Mouse (Mus musculus): ENCODE results near the gene Platr25.
"Not testable (repeated sequence)": the region's sequence is repeated elsewhere in the genome, so short reads cannot be mapped to it uniquely, and the experiment has no call there.

Gene Platr25

DNA sequence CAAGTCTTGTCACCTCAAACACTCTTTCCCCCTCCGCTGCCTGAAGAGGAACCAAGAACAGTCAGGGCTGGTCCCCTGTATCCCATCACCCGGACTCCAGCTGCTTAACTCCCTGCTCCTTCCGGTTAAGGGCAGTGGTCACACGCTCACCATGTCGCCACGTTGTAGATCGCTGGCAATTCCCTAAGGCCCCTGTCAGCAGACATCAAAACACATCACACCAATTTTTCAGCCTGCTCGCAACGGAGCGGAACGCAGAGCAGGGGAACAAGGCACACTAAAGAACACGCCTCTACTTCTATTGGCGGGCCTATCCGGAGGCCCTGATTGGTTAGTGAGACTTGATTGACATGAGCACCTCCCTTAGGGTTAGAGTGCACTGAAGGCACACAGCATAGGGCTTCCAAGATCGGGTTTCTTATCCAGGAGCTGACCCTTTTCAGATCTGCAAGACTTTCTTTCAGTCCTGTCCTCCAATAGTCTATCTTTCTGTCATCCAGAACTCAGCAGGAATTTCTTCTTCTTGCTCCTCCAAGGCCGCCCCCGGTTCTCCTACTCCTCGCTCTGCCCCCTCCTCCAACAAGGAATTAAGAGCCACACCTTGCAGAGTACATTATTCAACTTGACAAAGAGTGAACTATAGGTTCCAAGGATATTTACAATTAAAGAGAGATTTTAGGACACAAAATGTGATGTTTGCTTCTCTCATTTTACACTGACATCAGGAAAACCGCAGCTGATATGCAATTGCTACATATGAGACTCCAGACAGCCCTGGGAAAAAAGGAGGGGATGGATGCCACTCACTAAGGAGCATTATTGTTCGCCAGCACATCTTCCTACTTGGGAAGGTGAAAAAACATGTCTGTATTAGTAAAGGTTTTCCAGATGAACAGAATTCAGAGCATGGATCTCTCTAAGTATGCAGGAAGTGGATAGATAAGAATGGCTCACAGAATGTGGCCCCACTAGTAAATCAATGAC, at the start of gene Platr25:
Gene Platr25 (minus strand): TSS at position 278 of the 984 bp plus-strand sequence.
- DNase-seq (ENCODE audit: low spot score) = peak; percentile 82

DNA sequence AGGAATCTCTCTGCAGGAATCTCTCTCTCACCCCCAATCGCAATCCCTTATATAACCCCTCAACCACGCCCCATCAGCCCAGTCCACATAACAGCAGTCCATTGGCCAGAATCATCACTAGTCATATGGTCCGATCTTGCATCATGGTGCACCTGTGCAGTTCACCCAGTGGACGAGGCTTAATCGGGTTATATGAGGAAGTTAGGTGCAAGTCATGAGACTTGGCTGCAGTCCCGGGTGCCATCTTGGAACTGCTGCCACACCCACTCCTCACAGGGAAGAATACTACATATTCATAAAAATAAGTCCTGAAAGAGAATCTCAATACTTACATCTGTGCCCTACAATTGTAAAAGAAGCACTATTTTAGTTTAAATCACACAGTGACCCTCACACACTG, 47.5 kb upstream of the Platr25 start:
- DNase-seq (ENCODE audit: low spot score) = not testable (repeated sequence)

DNA sequence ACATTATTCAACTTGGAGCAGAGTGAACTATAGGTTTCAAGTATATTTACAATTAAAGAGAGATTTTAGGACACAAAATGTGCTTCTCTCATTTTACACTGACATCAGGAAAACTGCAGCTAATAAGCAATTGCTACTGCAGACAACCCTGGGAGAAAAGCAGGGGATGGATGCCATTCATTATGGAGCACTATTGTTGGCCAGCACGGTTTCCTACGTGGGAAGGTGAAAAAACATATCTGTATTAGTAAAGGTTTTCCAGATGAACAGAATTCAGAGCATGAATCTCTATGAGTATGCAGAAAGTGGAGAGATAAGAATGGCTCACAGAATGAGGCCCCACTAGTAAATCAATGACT, 25.6 kb upstream of the Platr25 start:
- not testable (repeated sequence) for DNase-seq (ENCODE audit: low spot score)

DNA sequence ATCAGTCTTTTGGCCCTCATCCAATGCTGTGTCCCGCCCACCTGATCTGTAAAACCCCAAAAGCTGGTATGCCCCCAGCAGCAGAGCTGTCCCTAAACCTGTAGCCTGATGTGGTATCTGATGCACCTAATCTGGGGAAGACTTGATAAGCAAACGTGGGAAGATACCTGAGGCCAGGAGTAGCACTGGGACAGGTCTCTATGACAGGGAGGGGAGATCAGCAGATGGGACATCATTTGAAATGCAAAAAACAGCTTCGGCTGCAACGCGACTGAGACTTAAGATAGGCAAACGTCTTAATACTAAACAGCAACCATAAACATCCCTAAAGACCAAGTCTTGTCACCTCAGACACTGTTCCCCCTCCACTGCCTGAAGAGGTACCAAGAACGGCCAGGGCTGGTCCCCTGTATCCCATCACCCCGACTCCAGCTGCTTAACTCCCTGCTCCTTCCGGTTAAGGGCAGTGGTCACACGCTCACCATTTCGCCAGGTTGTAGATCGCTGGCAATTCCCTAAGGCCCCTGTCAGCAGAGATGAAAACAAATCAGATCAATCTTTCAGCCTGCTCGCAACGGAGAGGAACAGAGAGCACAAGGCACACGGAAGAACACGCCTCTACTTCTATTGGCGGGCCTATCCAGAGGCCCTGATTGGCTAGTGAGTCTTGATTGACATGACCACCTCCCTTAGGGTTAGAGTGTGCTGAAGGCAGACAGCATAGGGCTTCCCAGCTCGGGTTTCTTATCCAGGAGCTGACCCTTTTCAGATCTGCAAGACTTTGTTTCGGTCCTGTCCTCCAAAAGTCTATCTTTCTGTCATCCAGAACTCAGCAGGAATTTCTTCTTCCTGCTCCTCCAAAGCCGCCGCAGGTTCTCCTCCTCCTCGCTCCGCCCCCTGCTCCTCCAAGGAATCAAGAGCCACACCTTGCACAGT, 25.0 kb upstream of the Platr25 start, which contains the start of gene Gm5141:
Gene Gm5141 (minus strand): TSS at position 610 of the 936 bp plus-strand sequence.
- DNase-seq (ENCODE audit: low spot score) = peak; percentile 60

DNA sequence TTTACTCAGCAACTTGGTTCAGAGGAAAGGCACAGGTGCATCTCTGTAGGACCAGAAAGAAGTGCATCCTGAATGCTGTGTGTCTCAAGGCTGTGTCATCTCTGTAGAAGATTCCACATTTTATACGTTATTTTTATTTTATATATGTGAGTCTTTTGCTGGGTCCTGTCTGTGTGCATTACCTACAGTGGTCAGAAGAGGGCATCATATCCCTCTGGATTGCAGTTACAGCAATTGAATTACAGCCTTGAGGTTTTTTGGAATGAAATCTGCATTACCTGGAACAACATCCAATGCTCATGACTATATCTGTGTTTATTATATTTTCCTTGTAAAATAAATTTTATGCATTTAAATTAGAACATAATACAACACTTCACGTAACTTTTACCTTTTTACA, 3.3 kb upstream of the Platr25 start:
- DNase-seq (ENCODE audit: low spot score) = peak; percentile 33

DNA sequence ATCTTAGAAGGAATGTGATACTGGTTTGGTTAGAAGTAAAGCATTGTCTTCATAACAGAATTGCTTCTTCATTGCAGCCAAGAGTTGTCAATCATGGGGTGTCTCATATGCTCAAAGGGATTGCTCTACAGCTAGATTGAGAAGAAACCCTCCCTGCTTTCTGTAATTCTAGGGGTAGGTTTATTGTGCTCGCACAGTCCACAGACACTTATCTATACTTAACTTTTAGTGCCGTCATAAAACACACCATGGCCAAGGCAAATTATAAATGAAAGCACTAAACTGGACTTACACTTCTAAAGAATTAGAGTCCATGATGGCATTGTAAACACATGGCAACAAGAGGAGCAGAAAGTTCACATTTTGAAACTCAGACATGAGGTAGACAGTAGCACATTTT, 27.2 kb downstream of the Platr25 start:
- DNase-seq (ENCODE audit: low spot score) = no peak

DNA sequence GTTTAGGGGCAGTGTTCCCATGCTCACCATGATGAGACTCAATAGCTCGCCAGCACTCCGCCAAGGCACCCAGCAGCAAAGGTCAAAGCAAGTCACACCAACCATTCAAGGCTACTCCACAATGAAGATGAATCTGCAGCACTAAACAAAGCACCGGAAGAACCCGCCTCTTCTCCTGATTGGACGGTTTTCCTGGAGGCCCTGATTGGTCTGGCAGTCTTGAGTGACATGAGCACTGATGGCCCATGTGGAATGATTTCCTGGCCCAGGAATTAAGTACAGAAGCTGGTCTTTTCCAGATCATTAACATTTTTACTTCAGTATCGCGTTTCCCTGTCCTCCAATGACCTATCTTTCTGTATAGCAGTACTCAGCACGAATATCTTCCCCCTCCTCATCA, 47.9 kb downstream of the Platr25 start:
- DNase-seq (ENCODE audit: low spot score) = not testable (repeated sequence)

DNA sequence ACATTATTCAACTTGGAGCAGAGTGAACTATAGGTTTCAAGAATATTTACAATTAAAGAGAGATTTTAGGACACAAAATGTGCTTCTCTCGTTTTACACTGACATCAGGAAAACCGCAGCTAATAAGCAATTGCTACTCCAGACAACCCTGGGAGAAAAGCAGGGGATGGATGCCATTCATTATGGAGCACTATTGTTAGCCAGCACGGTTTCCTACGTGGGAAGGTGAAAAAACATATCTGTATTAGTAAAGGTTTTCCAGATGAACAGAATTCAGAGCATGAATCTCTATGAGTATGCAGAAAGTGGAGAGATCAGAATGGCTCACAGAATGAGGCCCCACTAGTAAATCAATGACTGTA, 75.2 kb downstream of the Platr25 start:
- DNase-seq (ENCODE audit: low spot score) = not testable (repeated sequence)

DNA sequence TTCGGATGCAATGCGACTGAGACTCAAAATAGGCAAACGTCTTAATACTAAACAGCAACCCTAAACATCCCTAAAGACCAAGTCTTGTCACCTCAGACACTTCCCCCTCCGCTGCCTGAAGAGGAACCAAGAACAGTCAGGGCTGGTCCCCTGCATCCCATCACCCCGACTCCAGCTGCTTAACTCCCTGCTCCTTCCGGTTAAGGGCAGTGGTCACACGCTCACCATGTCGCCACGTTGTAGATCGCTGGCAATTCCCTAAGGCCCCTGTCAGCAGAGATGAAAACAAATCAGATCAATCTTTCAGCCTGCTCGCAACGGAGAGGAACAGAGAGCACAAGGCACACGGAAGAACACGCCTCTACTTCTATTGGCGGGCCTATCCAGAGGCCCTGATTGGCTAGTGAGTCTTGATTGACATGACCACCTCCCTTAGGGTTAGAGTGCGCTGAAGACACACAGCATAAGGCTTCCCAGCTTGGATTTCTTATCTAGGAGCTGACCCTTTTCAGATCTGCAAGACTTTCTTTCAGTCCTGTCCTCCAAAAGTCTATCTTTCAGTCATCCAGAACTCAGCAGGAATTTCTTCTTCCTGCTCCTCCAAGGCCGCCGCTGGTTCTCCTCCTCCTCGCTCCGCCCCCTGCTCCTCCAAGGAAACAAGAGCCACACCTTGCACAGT, 75.8 kb downstream of the Platr25 start:
- DNase-seq (ENCODE audit: low spot score) = peak; percentile 63

DNA sequence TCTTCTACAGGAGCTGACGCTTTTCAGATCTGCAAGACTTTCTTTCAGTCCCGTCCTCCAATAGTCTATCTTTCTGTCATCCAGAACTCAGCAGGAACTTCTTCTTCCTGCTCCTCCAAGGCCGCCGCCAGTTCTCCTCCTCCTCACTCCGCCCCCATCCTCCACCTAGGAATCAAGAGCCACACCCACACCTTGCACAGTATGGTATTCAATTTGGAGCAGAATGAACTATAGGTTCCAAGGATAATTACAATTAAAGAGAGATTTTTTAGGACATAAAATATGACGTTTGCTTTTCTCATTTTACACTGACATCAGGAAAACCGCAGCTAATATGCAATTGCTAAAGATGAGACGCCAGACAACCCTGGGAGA, 107.2 kb downstream of the Platr25 start:
- no peak for DNase-seq (ENCODE audit: low spot score)

DNA sequence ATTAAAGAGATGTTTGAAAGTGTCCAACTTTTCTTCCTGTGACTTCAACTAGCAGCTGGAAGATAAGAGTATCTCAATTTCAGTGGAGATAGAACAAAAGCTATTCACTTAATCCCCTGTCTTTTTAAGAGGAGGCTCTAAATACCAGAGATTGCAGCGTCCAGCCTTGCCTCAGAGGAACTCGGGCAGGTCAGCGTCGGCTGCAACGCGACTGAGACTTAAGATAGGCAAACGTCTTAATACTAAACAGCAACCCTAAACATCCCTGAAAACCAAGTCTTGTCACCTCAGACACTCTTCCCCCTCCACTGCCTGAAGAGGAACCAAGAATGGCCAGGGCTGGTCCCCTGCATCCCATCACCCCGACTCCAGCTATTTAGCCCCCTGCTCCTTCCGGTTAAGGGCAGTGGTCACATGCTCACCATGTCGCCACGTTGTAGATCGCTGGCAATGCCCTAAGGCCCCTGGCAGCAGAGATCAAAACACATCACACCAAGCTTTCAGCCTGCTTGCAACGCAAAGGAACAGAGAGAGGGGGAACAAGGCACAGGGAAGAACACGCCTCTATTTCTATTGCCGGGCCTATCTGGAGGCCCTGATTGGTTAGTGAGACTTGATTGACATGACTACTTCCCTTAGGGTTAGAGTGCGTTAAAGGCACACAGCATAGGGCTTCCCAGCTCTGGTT, 107.7 kb downstream of the Platr25 start:
- peak; percentile 86 for DNase-seq (ENCODE audit: low spot score)

DNA sequence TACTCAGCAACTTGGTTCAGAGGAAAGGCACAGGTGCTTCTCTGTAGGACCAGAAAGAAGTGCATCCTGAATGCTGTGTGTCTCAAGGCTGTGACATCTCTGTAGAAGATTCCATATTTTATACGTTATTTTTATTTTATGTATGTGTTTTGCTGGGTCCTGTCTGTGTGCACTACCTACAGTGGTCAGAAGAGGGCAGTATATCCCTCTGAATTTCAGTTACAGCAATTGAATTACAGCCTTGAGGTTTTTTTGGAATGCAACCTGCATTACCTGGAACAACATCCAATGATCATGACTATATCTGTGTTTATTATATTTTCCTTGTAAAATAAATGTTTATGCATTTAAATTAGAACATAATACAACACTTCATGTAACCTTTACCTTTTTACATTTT, 133.4 kb downstream of the Platr25 start:
- DNase-seq (ENCODE audit: low spot score) = peak; percentile 55

DNA sequence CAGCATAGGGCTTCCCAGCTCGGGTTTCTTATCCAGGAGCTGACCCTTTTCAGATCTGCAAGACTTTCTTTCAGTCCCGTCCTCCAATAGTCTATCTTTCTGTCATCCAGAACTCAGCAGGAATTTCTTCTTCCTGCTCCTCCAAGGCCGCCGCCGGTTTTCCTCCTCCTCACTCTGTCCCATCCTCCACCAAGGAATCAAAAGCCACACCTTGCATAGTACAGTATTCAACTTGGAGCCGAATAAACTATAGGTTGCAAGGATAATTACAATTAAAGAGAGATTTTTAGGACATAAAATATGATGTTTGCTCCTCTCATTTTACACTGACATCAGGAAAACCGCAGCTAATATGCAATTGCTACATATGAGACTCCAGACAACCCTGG, 136.2 kb downstream of the Platr25 start:
- DNase-seq (ENCODE audit: low spot score) = peak; percentile 18

DNA sequence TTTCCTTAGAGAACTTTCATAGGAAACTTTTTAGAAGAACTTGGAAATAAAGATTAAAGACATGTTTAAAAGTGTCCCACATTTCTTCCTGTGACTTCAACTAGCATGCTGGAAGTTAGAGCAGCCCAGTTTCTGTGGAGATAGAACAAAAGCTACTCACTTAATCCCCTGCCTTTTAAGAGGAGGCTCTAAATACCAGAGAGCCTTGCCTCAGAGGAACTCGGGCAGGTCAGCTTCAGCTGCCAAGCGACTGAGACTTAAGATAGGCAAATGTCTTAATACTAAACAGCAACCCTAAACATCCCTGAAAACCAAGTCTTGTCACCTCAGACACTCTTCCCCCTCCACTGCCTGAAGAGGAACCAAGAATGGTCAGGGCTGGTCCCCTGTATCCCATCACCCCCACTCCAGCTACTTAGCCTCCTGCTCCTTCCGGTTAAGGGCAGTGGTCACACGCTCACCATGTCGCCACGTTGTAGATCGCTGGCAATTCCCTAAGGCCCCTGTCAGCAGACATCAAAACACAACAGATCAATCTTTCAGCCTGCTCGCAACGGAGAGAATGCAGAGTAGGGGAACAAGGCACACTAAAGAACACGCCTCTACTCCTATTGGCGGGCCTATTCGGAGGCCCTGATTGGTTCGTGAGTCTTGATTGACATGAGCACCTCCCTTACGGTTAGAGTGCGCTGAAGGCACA, 136.8 kb downstream of the Platr25 start, which contains the start of gene 6720489N17Rik:
Gene 6720489N17Rik (minus strand): TSS at position 606 of the 700 bp plus-strand sequence.
- peak; percentile 88 for DNase-seq (ENCODE audit: low spot score)

All from retina, embryonic 14.5 days (tissue).